Mouse (Mus musculus) heart, embryonic 12.5 days (tissue): ENCODE data around the gene Hist1h2bl. TPM values are rescaled to one million over a fixed set of nuclear protein-coding genes. Genes with fewer than 3 reads are reported as not detected.

Source experiments
- ATAC-seq: fragments of 200-750 bp; cut with Nextera tagmentation; 2 replicates; pipeline ENCODE4 v1.8.0; 2017; ENCODE audit warnings: moderate TSS enrichment, moderate library complexity; ENCODE audit not compliant: insufficient number of reproducible peaks, low FRiP score
- H3K27ac ChIP-seq: fragments of 300-500 bp; sonication (generic); 2 replicates; pipeline ENCODE4 v1.5.1; 2016; ENCODE audit warnings: mild to moderate bottlenecking, moderate library complexity; ENCODE audit not compliant: poor library complexity, severe bottlenecking
- H3K27me3 ChIP-seq: fragments of 300-500 bp; sonication (generic); replicated peaks from 2 replicates; pipeline ENCODE4 v1.6.1; 2016; ENCODE audit warnings: mild to moderate bottlenecking, moderate library complexity
- H3K36me3 ChIP-seq: fragments of 300-500 bp; sonication (generic); 2 replicates; pipeline ENCODE4 v1.6.1; 2016; ENCODE audit warnings: mild to moderate bottlenecking, moderate library complexity
- H3K4me1 ChIP-seq: fragments of 300-500 bp; sonication (generic); replicated peaks from 2 replicates; pipeline ENCODE4 v1.6.1; 2016; ENCODE audit warnings: mild to moderate bottlenecking
- H3K4me2 ChIP-seq: fragments of 300-500 bp; sonication (generic); 2 replicates; pipeline ENCODE4 v1.6.1; 2016; ENCODE audit warnings: mild to moderate bottlenecking, moderate library complexity
- H3K4me3 ChIP-seq: fragments of 300-500 bp; sonication (generic); 2 replicates; pipeline ENCODE4 v1.5.1; 2016; ENCODE audit warnings: mild to moderate bottlenecking
- H3K9ac ChIP-seq: fragments of 300-500 bp; sonication (generic); 2 replicates; pipeline ENCODE4 v1.6.1; 2016; ENCODE audit warnings: mild to moderate bottlenecking, moderate library complexity
- H3K9me3 ChIP-seq: fragments of 300-500 bp; sonication (generic); replicated peaks from 2 replicates; pipeline ENCODE4 v1.6.1; 2016; ENCODE audit warnings: mild to moderate bottlenecking, moderate library complexity
- WGBS: fragments of 180-500 bp; shearing (Covaris S2); methylation state at CpG from one replicate; pipeline ENCODE4 v1.1.7; 2016; 5-methylcytosine and 5-hydroxymethylcytosine counted together
- microRNA-seq: library from miRNA; unstranded; fragments of <30 nt; microRNA quantifications from one replicate; pipeline ENCODE4, GENCODE M21; 2017
- polyA plus RNA-seq: library from polyadenylated mRNA; unstranded; fragments of >200 nt; fragmentation: Nextera tagmentation; extraction: Ambion mirVana; gene quantifications from 2 replicates; pipeline ENCODE4 v1.2.1, GENCODE M21; 2016

The Hist1h2bl gene
- polyA plus RNA-seq, 1 experiment from 2014 or later: 0.91 TPM

DNA sequence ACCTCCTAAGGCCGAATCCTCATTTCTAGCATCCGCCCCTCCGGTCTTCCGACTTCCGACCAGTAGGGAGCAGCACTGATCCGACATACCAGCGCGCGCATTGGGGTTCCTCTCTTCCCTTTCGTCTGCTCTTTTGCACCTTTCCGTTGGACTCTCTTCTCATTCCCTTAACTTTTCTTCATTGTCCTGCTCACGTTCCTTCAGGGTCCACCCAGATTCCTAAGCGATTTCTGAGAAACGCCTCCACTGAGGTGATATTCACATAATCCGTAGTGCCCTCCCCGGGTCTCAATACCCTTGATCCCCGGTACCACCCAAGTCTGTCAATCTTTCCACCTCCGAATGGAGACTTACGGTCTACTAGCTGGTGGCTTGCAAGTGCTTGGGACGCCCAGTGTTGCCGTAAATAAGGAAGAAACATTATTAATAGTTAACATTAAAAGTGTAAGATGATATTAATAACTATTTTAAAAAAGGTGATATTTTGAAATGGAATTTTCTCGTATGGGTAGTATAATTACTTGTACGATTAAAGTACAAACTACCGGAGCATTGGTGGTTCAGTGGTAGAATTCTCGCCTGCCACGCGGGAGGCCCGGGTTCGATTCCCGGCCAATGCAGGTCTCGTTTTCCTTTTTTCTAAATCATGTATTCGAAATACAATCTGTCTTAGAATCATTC, 5.8 kb downstream of the Hist1h2bl start:
- Histone ChIP-seq H3K4me1 (peaks cover 3% of the 10 kb centered on the region), H3K36me3 (no peaks in the 10 kb centered on the region), H3K27ac (peak overlapping the region; percentile 81), H3K9ac (peak overlapping the region; percentile 65), H3K4me2 (peak overlapping the region; percentile 50), H3K9me3 (no peaks in the 10 kb centered on the region), H3K4me3 (peak overlapping the region; percentile 76), H3K27me3 (no peaks in the 10 kb centered on the region)
- WGBS: under 1% methylated on average over 32 of the region's 32 CpGs
- peak; percentile 78 for ATAC-seq

DNA sequence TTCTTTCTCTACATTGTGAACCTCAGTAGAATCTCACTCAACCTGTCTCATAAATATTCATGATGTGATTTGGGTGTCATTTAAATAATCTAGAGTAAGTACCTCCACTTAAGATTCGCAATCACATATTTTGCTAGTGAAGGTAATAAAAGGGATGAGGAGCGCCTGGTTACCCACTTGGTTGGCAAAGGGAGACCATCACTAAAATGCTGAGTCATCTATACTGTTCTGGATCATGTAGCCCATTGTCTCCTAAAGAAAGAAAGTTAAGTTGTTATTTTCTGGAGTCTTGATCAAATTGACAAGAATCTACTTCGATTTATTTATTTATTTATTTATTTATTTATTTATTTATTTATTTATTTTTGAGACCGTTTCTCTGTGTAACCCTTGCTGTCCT, 9.3 kb downstream of the Hist1h2bl start:
- 66% methylated on average over 4 of the region's 4 CpGs for WGBS

DNA sequence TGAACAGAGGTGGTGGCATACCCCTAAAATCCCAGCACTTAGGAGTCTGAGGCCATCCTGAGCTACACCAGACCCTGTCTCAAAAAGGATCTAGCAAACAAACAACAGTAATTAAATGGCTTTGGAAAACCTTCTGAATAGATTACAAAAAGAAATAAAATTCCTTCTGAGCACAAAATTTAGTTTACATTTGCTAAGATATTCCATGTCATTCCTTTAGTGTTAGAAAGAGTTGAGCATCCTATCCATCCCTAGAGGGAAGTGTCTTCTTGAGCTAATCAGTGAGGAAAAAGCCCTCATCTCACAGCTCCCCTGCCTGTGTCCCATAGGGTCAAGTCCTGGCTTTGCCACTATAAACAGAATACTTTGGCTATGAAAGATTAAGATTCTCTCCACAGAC, 18.1 kb downstream of the Hist1h2bl start, which contains the start of gene Olfr1359:
Gene Olfr1359 (plus strand): TSS at position 301 of the 400 bp plus-strand sequence.
- ATAC-seq: no peak

More for the DNA sequence above, 9.3 kb downstream of the Hist1h2bl start:
- H3K27me3 ChIP-seq: no peaks in the 10 kb centered on the region
- H3K4me3 ChIP-seq: no peak overlapping the region
- no peaks in the 10 kb centered on the region for H3K9me3 ChIP-seq
- no peak overlapping the region for H3K27ac ChIP-seq
- H3K4me1 ChIP-seq: no peaks in the 10 kb centered on the region; the same call in 1 of the 2 replicates
- no peak for ATAC-seq
- H3K4me2 ChIP-seq: no peak overlapping the region
- no peak overlapping the region for H3K9ac ChIP-seq
- no peaks in the 10 kb centered on the region for H3K36me3 ChIP-seq

DNA sequence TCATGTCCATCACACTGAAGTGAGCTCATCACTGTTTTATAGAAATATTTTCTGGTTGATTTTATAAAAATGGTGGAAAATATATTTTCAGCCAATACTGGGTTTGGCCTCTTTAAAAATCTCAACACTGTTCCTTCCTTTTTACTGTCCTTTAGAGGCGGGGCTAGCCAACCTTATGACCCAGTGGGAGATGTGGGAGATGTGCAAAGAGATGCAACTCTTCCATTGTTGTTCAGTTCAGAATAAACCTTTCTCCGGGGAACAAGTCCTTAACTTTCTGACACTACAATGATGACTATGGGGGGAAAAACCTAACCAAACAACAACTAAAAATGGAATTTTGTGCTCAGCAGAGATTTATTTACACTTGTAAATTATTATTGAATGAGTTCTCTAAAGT, 38.6 kb downstream of the Hist1h2bl start, which contains the start of gene Olfr1360:
Gene Olfr1360 (minus strand): TSS at position 101 of the 400 bp plus-strand sequence.
- Histone ChIP-seq H3K4me3 (no peak within 1 kb of the TSS), H3K9ac (no peak within 1 kb of the TSS), H3K27ac (no peak within 1 kb of the TSS), H3K36me3 (no peaks in the 10 kb centered on the region), H3K27me3 (no peaks in the 10 kb centered on the region), H3K4me2 (no peak within 1 kb of the TSS), H3K9me3 (no peaks in the 10 kb centered on the region), H3K4me1 (no peaks in the 10 kb centered on the region)
- WGBS: 78% methylated on average over 2 of the region's 2 CpGs
- ATAC-seq: no peak

More for the DNA sequence above, 18.1 kb downstream of the Hist1h2bl start, which contains the start of gene Olfr1359:
- Histone ChIP-seq H3K9me3 (no peaks in the 10 kb centered on the region), H3K4me1 (no peaks in the 10 kb centered on the region), H3K4me3 (no peak within 1 kb of the TSS), H3K9ac (no peak within 1 kb of the TSS), H3K36me3 (no peaks in the 10 kb centered on the region), H3K27me3 (no peaks in the 10 kb centered on the region), H3K4me2 (no peak within 1 kb of the TSS), H3K27ac (no peak within 1 kb of the TSS)

Small RNA genes within 50 kb of the gene (microRNA-seq; reads per million reads assigned to microRNA genes)
- gene Gm44357: not detected
- not detected for gene Gm44367
- not detected for gene Gm44454

Other genes with a start within 250 kb of the Hist1h2bl start
- 2.3 and 2.4 TPM in 2 replicates for gene Nkapl, start 247.6 kb downstream of the Hist1h2bl start, polyA plus RNA-seq
- gene Zkscan4, start 237.2 kb downstream of the Hist1h2bl start, polyA plus RNA-seq: 1.7 and 2.1 TPM in 2 replicates
- not detected in 2 replicates for gene Gm10065, start 236.7 kb downstream of the Hist1h2bl start, polyA plus RNA-seq
- gene AK157302, start 220.9 kb downstream of the Hist1h2bl start, polyA plus RNA-seq: 0.24 and 0.33 TPM in 2 replicates
- gene Gm11273, start 214.7 kb downstream of the Hist1h2bl start, polyA plus RNA-seq: 6.4 and 10.3 TPM in 2 replicates
- gene Zkscan8, start 185.0 kb downstream of the Hist1h2bl start, polyA plus RNA-seq: 6.6 and 6.8 TPM in 2 replicates
- gene Olfr1366, start 173.3 kb downstream of the Hist1h2bl start, polyA plus RNA-seq: 0.06 and 0.10 TPM in 2 replicates
- 0.04 and 0.05 TPM in 2 replicates for gene Olfr1535, start 156.2 kb downstream of the Hist1h2bl start, polyA plus RNA-seq
- not detected in 2 replicates for gene Olfr1364, start 134.4 kb downstream of the Hist1h2bl start, polyA plus RNA-seq
- not detected in 2 replicates for gene Olfr1362, start 102.1 kb downstream of the Hist1h2bl start, polyA plus RNA-seq
- not detected in 2 replicates for gene Olfr11, start 73.6 kb downstream of the Hist1h2bl start, polyA plus RNA-seq
- gene Olfr1361, start 52.8 kb downstream of the Hist1h2bl start, polyA plus RNA-seq: not detected in 2 replicates
- gene Olfr1360, start 38.7 kb downstream of the Hist1h2bl start, polyA plus RNA-seq: not detected in 2 replicates
- not detected in 2 replicates for gene Olfr1359, start 18.0 kb downstream of the Hist1h2bl start, polyA plus RNA-seq
- gene Hist1h2ai, start 279 bp upstream of the Hist1h2bl start, polyA plus RNA-seq: 5.4 and 6.6 TPM in 2 replicates
- gene Hist1h3h, start 1.5 kb upstream of the Hist1h2bl start, polyA plus RNA-seq: 2.0 TPM in 2 replicates
- 1.4 and 2.5 TPM in 2 replicates for gene Hist1h2bm, start 5.9 kb upstream of the Hist1h2bl start, polyA plus RNA-seq
- 0.31 and 0.68 TPM in 2 replicates for gene Hist1h4j, start 18.9 kb upstream of the Hist1h2bl start, polyA plus RNA-seq
- gene Hist1h4k, start 34.4 kb upstream of the Hist1h2bl start, polyA plus RNA-seq: 0.80 TPM in 1 of 2 replicates, not detected in the other
- 7.0 and 11.4 TPM in 2 replicates for gene Hist1h2ak, start 37.7 kb upstream of the Hist1h2bl start, polyA plus RNA-seq
- 1.1 and 2.1 TPM in 2 replicates for gene Hist1h2bn, start 38.0 kb upstream of the Hist1h2bl start, polyA plus RNA-seq
- 12.4 and 12.5 TPM in 2 replicates for gene Hist1h1b, start 64.5 kb upstream of the Hist1h2bl start, polyA plus RNA-seq
- 54.7 and 68.0 TPM in 2 replicates for gene Hist1h3i, start 67.2 kb upstream of the Hist1h2bl start, polyA plus RNA-seq
- gene Hist1h2an, start 71.1 kb upstream of the Hist1h2bl start, polyA plus RNA-seq: 1.3 and 6.2 TPM in 2 replicates
- 1.3 and 1.4 TPM in 2 replicates for gene Hist1h2bp, start 71.3 kb upstream of the Hist1h2bl start, polyA plus RNA-seq
- 8.4 and 12.7 TPM in 2 replicates for gene Hist1h2bq, start 94.1 kb upstream of the Hist1h2bl start, polyA plus RNA-seq
- gene Hist1h2ao, start 94.3 kb upstream of the Hist1h2bl start, polyA plus RNA-seq: 2.6 TPM in 1 of 2 replicates, not detected in the other
- not detected in 2 replicates for gene Hist1h4m, start 95.6 kb upstream of the Hist1h2bl start, polyA plus RNA-seq
- gene Hist1h4n, start 116.1 kb upstream of the Hist1h2bl start, polyA plus RNA-seq: 8.4 and 15.5 TPM in 2 replicates
- 2,122 and 2,141 TPM in 2 replicates for gene Hist1h2ap, start 117.4 kb upstream of the Hist1h2bl start, polyA plus RNA-seq
- 8.1 and 12.8 TPM in 2 replicates for gene Hist1h2br, start 117.6 kb upstream of the Hist1h2bl start, polyA plus RNA-seq
- 7.5 and 8.3 TPM in 2 replicates for gene Zfp184, start 229.0 kb upstream of the Hist1h2bl start, polyA plus RNA-seq